Mouse (Mus musculus): ENCODE results near the gene Il4ra.

DNA sequence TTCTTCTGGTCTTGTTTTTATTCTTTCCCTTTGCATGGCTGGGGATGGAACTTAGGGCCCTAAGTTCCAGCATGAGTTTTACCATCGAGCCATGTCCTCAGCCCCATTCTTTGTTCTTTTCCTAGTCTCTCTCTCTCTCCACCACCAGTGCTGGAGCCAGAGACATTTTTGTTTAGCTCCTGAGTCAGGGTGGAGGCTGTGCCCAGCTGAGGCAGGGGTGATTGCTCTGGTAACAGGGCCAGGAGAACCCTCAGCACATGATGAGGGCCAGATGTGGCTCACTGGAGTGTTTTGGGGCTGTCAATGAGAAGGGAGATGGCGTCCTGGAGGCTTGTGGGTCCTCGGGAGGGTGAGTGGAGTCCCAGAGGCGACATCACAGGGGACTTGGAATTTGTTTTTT lies 10.5 kb downstream of the Il4ra start:
- TF ChIP-seq CTCF (IDR thresholded peaks at IDR 0.05; ENCODE audit: control insufficient read depth, insufficient read depth, insufficient read length) (no peak), MYOD1 (IDR thresholded peaks at IDR 0.05; ENCODE audit: control insufficient read depth, insufficient read length, low read depth) (no peak), USF1 (IDR thresholded peaks at IDR 0.05; ENCODE audit: low read depth) (no peak)
